Mouse (Mus musculus): ENCODE measurements around the gene Ptov1. TPM values are rescaled to one million over a fixed set of nuclear protein-coding genes. Genes with fewer than 3 reads are reported as not detected.
A peak's percentile ranks its signal among the peaks of the same experiment; 100 is the strongest.

Gene Ptov1
- total RNA-seq, 4 experiments from 2014 or later = 277 to 305 (median 293) TPM

- no peak for DNase-seq (ENCODE audit: low spot score in 2 of 2)
Observed at GRCm38 (mm10) chr7:44859896-44860295, 9.7 kb downstream of the Ptov1 start.

GRCm38 (mm10) chr7:44857905-44858304 lies 11.7 kb downstream of the Ptov1 start:
- no peak for DNase-seq (ENCODE audit: low spot score in 2 of 2)

- DNase-seq (ENCODE audit: low spot score in 2 of 2) = peak; percentile 83 to 94
Observed at GRCm38 (mm10) chr7:44857042-44857552, 12.5 kb downstream of the Ptov1 start, which contains the start of gene Pnkp. Pnkp (plus strand) TSS chr7:44857139.

- DNase-seq (ENCODE audit: low spot score in 2 of 2) = no peak
Observed at GRCm38 (mm10) chr7:44856265-44856916, 13.2 kb downstream of the Ptov1 start.

- no peak for DNase-seq (ENCODE audit: low spot score in 2 of 2)
Observed at GRCm38 (mm10) chr7:44855036-44855435, 14.6 kb downstream of the Ptov1 start.

- peak in 1 of 2 experiments; percentile 63 for DNase-seq (ENCODE audit: low spot score in 2 of 2)
Observed at GRCm38 (mm10) chr7:44854356-44855031, 15.1 kb downstream of the Ptov1 start.

GRCm38 (mm10) chr7:44853596-44854355 lies 15.8 kb downstream of the Ptov1 start:
- no peak for DNase-seq (ENCODE audit: low spot score in 2 of 2)

GRCm38 (mm10) chr7:44853065-44853464 lies 16.5 kb downstream of the Ptov1 start:
- no peak for DNase-seq (ENCODE audit: low spot score in 2 of 2)

- no peak for DNase-seq (ENCODE audit: low spot score in 2 of 2)
Observed at GRCm38 (mm10) chr7:44852259-44853027, 17.1 kb downstream of the Ptov1 start.

- DNase-seq (ENCODE audit: low spot score in 2 of 2) = no peak
Observed at GRCm38 (mm10) chr7:44851625-44852234, 17.9 kb downstream of the Ptov1 start.

GRCm38 (mm10) chr7:44850789-44851624 lies 18.6 kb downstream of the Ptov1 start:
- DNase-seq (ENCODE audit: low spot score in 2 of 2) = no peak

- DNase-seq (ENCODE audit: low spot score in 2 of 2) = no peak
Observed at GRCm38 (mm10) chr7:44850146-44850545, 19.4 kb downstream of the Ptov1 start.

- DNase-seq (ENCODE audit: low spot score in 2 of 2) = peak; percentile 84 to 95
Observed at GRCm38 (mm10) chr7:44849416-44850111, 20.0 kb downstream of the Ptov1 start.

- peak; percentile 99 to 100 for DNase-seq (ENCODE audit: low spot score in 2 of 2)
Observed at GRCm38 (mm10) chr7:44848561-44849415, 20.8 kb downstream of the Ptov1 start, which contains the start of the genes Akt1s1 and Tbc1d17. Akt1s1 (plus strand) TSS chr7:44848991. Tbc1d17 (minus strand) TSS chr7:44849079.

GRCm38 (mm10) chr7:44847772-44848171 lies 21.8 kb downstream of the Ptov1 start:
- DNase-seq (ENCODE audit: low spot score in 2 of 2) = no peak

- peak in 1 of 2 experiments; percentile 50 for DNase-seq (ENCODE audit: low spot score in 2 of 2)
Observed at GRCm38 (mm10) chr7:44846804-44847203, 22.8 kb downstream of the Ptov1 start.

GRCm38 (mm10) chr7:44845006-44845405 lies 24.6 kb downstream of the Ptov1 start:
- DNase-seq (ENCODE audit: low spot score in 2 of 2) = no peak
